Mouse (Mus musculus) bone marrow, adult 2 months (tissue): ENCODE measurements around the gene Tspan10.

Experiments used
- CTCF ChIP-seq: fragments of 200-500 bp; IDR thresholded peaks from 2 replicates; pipeline ENCODE4 v1.5.1; 2011; ENCODE audit warnings: low read length, control low read depth; ENCODE audit not compliant: control insufficient read depth, insufficient read depth
- POLR2A ChIP-seq: fragments of 200-500 bp; IDR thresholded peaks from 2 replicates; pipeline ENCODE4 v1.6.1; 2011; ENCODE audit warnings: low read depth, mild to moderate bottlenecking, control low read depth, low read length, borderline replicate concordance; ENCODE audit not compliant: control insufficient read depth

- TF ChIP-seq CTCF (no peak), POLR2A (no peak)
Measured at GRCm38 (mm10) chr11:120405867-120406266, 36.6 kb upstream of the Tspan10 start.
